Mouse (Mus musculus) bone marrow macrophage, adult 2 months (primary cell): Measurements from ENCODE around the gene Brdt. TPM values are rescaled to one million over a fixed set of nuclear protein-coding genes. Genes with fewer than 3 reads are reported as not detected.
A peak's percentile ranks its signal among the peaks of the same experiment; 100 is the strongest.
"Not testable (repeated sequence)": the region's sequence is repeated elsewhere in the genome, so short reads cannot be mapped to it uniquely, and the experiment has no call there.

ENCODE experiments used
- H3K27ac ChIP-seq: 2 replicates; pipeline ENCODE4 v1.5.1; 2012; ENCODE audit warnings: low read depth, low read length; ENCODE audit not compliant: insufficient read depth
- H3K4me1 ChIP-seq: 2 replicates; pipeline ENCODE4 v1.6.1; 2012; ENCODE audit warnings: low read length; ENCODE audit not compliant: control insufficient read depth, insufficient read depth
- H3K4me3 ChIP-seq: 2 replicates; pipeline ENCODE4 v1.5.1; 2012; ENCODE audit warnings: mild to moderate bottlenecking, low read length, moderate library complexity; ENCODE audit not compliant: insufficient read depth
- CTCF ChIP-seq: IDR thresholded peaks from 2 replicates; pipeline ENCODE4 v1.5.1; 2012; ENCODE audit warnings: low read depth, mild to moderate bottlenecking, low read length, moderate library complexity
- POLR2A ChIP-seq: IDR thresholded peaks from 2 replicates; pipeline ENCODE4 v1.6.1; 2012; ENCODE audit warnings: mild to moderate bottlenecking, low read depth, low read length, borderline replicate concordance
- polyA plus RNA-seq: library from polyadenylated mRNA; stranded (reverse); fragments of >200 nt; gene quantifications from 2 replicates; pipeline ENCODE4 v1.2.4, GENCODE M21; 2012; ENCODE audit not compliant: missing spikeins, insufficient read depth, insufficient read length

Gene Brdt
- polyA plus RNA-seq, 1 experiment: 1.6 TPM

DNA sequence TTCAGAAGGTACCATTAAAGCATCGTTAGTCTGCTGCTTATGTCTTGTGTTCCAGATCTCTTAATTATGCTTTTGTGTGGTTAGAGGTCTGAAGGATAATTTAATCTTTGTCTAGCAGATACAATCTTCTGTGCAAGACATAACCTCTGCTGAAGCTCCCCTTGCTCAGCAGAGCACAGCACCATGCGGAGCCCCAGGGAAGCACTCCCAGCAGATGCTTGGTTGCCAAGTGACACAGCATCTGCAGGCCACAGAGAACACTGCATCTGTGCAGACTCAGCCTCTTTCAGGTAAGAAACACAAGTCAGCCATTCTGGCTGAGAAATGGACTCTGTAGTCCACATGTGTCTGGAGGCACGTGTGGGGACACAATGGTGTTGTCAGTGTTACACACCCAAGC lies 39.1 kb downstream of the Brdt start:
- H3K27ac ChIP-seq: no peak overlapping the region
- H3K4me1 ChIP-seq: no peaks in the 10 kb centered on the region
- H3K4me3 ChIP-seq: no peak overlapping the region
- no peak for TF ChIP-seq POLR2A
- no peak for TF ChIP-seq CTCF

DNA sequence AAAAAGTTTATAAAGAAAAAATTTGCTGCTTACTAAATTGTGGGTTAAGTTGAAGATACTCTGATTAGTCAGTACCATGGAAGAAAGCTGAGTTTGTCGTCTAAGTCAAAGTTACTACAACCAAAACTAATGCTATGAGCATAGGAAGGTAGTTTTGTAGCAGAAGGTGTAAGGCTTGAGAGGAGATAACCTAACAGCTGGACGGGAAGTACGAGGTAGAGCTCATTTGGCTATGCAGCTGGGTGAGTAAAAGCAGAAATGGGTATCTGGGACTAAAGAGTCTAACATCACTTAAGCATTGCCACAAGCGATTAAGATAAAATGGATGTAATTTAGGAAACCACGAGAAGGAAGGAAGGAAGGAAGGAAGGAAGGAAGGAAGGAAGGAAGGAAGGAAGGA lies 40.4 kb downstream of the Brdt start:
- TF ChIP-seq CTCF (no peak), POLR2A (no peak)
- no peak overlapping the region for H3K4me3 ChIP-seq
- H3K4me1 ChIP-seq: no peaks in the 10 kb centered on the region
- H3K27ac ChIP-seq: no peak overlapping the region

DNA sequence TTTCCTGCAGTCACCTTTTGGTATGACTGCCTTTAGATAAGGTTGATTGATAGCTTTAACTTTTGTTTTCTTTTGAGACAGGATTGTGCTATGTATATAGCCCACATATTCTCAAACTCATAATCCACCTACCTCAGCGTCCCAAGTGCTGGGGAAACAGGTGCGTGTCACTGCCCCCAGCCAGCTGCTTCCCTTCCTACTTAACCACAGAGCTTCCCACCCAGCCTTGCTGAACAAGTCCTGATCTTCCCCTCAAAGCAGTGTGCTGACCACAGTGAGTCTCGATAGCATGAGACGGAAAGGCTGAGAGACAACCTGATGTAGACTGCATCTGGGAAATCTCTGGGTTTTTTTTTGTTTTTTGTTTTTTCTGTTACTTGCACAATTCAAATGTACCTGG lies 42.3 kb downstream of the Brdt start:
- TF ChIP-seq POLR2A: no peak
- TF ChIP-seq CTCF: no peak
- Histone ChIP-seq H3K4me3 (no peak overlapping the region), H3K27ac (no peak overlapping the region), H3K4me1 (no peaks in the 10 kb centered on the region)

DNA sequence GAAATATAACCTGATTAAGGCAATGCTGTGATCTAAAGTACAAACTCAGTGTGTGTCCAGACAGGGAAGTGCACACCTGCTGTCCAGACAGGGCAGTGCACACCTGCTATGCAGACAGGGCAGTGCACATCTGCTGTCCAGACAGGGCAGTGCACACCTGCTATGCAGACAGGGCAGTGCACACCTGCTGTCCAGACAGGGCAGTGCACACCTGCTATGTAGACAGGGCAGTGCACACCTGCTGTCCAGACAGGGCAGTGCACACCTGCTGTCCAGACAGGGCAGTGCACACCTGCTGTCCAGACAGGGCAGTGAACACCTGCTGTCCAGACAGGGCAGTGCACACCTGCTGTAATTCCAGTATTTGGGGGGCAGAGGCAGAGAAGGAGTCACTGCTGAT lies 55.5 kb downstream of the Brdt start:
- H3K4me3 ChIP-seq, H3K27ac ChIP-seq: not testable (repeated sequence)
- peaks cover 11% of the 10 kb centered on the region for H3K4me1 ChIP-seq

DNA sequence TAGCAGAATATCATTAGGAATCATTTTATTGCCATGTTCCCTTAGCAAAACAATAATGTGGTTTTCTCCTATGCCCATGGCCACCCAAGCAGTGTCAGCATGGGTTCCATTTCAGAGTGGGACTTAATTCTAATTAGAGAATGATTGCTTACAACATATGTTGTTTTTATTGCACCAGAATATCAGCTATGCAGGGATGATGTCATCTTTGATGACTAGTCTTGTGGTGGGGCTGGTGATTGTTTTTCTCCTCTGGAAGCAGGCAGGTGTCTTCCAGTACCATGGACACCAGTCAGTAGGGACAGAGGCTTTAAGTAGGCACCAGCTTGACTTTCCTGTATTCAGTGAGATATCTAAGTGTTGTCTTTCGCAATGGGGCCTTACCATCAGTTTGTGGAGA lies 56.8 kb downstream of the Brdt start:
- Histone ChIP-seq H3K4me3 (no peak overlapping the region), H3K4me1 (peaks cover 11% of the 10 kb centered on the region), H3K27ac (no peak overlapping the region)
- TF ChIP-seq POLR2A (no peak), CTCF (no peak)

DNA sequence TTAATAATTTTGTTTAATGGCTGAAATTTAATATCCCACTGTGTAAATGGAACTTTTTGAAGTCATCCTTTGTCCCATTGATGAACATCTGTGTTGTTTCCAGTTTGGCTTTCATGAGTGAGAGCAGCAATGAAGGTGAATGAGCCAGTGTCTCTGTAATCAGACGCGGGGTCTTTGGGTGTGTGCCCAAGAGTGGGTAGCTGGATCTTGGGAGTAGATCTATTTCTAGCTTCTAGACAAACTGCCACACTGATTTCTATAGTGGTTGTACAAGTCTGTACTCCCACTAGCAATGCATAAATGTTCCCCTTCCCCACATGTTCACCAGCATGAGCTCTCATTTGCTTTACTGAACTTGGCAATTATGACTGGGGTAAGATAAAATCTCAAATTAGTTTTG lies 58.4 kb downstream of the Brdt start:
- Histone ChIP-seq H3K4me3 (no peak overlapping the region), H3K27ac (no peak overlapping the region), H3K4me1 (peaks cover 11% of the 10 kb centered on the region)
- no peak for TF ChIP-seq POLR2A
- TF ChIP-seq CTCF: no peak

DNA sequence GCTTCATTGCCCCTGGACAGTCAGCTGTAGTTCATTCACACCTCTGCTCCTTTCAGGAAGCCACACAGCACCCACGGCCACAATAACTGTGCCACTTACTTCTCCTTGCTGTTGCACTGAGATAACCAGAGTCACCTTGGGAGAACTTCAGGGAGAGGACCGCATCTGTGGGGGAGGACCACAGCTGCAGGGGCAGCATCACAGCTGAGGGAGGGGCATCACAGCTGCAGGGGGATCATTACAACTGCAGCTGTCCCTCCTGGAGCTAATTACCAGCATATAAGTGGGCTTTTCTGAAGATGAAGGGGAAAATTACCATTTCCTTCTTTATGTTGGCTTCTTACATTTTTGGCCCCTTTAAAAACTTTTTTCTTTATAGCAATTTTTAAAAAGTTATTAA lies 63.5 kb downstream of the Brdt start:
- H3K4me3 ChIP-seq: no peak overlapping the region
- peaks cover 6% of the 10 kb centered on the region; the same call in 1 of the 2 replicates for H3K4me1 ChIP-seq
- no peak for TF ChIP-seq POLR2A
- no peak for TF ChIP-seq CTCF
- no peak overlapping the region for H3K27ac ChIP-seq

DNA sequence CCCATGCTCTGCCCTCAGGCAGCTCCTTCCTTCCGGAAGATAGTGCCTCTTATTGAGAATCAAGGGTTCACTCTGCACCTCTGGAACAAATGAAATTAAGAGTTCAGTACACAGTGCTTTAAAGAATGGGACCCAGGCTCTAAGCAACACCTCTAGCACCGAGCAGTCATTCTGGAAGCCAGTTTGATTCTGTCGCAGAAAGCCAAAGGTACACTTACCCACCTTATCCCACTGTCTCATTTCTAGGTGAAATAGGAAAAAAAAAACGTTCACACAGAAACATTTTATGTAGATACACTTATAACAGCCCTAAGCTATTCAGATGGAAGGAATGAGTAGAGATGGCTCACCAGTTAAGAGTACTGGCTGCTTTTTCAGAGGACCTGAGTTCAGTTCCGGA lies 71.5 kb downstream of the Brdt start, which contains the start of gene Ephx4:
Ephx4 (plus strand) TSS at position 301 of the 400 bp plus-strand sequence.
- Histone ChIP-seq H3K4me3 (peak within 1 kb of the TSS; percentile 59), H3K4me1 (peaks cover 6% of the 10 kb centered on the region; the same call in 1 of the 2 replicates), H3K27ac (no peak within 1 kb of the TSS)
- TF ChIP-seq POLR2A (no peak), CTCF (no peak)

DNA sequence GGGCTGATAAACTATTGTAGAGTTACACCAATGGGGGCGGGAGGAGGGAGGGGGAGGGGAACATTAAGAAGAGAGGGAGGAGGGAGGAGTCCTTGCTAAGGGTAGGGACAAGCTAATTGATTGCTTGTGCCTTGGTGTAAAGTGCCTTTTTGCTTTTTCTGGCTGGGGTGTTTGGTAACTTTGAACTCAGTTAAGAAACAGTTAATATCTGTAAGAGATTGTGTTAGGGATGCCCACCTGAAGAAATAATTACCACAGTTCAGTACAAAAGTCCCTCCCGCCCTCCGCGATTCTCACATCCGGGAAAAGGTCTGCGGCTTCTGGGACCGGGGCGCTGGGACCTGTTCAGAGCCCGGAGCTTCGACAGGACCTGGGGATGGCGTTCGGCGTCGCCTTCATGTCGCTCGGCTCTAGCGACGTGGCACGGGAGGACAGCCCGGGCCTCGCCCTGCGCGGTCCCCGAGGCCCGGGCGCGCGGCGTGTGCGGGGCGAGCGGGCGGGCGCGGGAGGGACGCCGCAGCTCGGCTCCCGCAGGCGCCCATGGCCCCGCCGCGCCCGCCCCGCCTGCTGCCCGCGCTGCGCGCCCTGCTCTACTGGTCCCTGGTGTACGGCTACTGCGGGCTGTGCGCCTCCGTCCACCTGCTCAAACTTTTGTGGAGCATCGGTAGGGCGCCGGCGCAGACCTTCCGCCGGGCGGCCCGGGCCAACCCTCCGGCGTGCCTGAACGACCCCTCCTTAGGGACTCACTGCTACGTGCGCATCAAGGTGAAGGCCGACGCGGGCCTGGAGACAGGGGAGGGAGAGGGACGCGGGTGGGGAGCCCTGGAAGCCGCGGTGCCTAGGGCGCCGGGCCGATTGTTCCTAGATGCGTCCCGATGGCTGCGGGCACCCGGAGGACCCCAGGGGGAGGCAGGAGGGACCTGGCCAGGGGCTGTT lies 72.3 kb downstream of the Brdt start:
- H3K4me3 ChIP-seq: peak overlapping the region; percentile 59

DNA sequence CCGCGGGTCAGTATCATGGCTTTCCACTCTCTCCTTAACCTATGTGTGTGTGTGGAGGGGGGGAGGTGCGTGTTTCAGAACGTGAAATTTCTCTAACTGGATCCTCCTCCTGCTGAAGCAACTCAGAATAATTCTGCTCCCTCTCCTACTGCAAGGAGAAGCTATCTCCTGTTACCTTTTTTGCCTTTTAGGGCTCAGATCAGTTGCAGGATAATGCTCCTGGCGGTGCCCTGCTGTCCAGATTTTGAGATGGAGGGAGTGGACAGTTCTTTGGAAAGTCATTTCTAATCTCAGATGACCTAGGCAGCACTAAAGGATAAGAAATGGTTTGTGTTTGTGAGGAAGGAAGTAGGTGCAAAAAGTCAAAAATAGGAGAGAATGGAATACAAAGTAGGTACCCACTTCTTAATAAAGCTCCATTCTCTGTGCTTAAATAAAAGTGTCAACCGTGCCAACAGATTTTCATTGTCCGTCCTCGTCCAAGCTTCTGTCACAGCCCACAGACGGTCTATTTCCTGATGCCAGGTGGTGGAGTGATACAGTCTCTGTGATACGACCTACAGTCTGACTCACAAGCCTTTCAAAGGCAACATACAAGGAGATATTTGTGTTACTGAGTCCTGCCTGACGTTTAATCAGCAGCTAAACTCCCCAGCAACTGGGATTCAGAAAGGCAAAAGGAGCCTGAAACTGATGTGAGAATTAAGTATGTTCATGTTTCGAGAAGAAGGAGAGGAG lies 73.2 kb downstream of the Brdt start:
- TF ChIP-seq CTCF (no peak), POLR2A (no peak)
- no peaks in the 10 kb centered on the region for H3K4me1 ChIP-seq
- no peak overlapping the region for H3K27ac ChIP-seq
- peak overlapping the region; percentile 59 for H3K4me3 ChIP-seq

More for the DNA sequence above, 72.3 kb downstream of the Brdt start:
- Histone ChIP-seq H3K4me1 (no peaks in the 10 kb centered on the region), H3K27ac (no peak overlapping the region)
- TF ChIP-seq CTCF (no peak), POLR2A (no peak)
